Mouse (Mus musculus) gastrocnemius, adult 2 months (tissue): ENCODE results near the gene Hes1. TPM values are rescaled to one million over a fixed set of nuclear protein-coding genes. Genes with fewer than 3 reads are reported as not detected.
"Not testable (repeated sequence)": the region's sequence is repeated elsewhere in the genome, so short reads cannot be mapped to it uniquely, and the experiment has no call there.

ENCODE experiments used
- DNase-seq: peaks from one replicate; pipeline ENCODE4 v3.0.0; 2022
- H3K27ac ChIP-seq: fragments of 200-600 bp; 2 replicates; pipeline ENCODE4 v1.8.1; 2022; ENCODE audit warnings: mild to moderate bottlenecking
- H3K4me3 ChIP-seq: fragments of 200-600 bp; 2 replicates; pipeline ENCODE4 v1.8.1; 2022; ENCODE audit warnings: mild to moderate bottlenecking, moderate library complexity
- CTCF ChIP-seq: fragments of 200-600 bp; IDR thresholded peaks from 2 replicates; pipeline ENCODE4 v1.8.1; 2022; ENCODE audit warnings: antibody characterized with exemption, mild to moderate bottlenecking, moderate library complexity
- intact Hi-C: fragments of 180-260 bp; cut with DNase I; formaldehyde crosslinking; loops from one replicate; pipeline ENCODE4 v1.15.1; 2025
- total RNA-seq, 2 experiments: library from RNA; stranded (reverse); gene quantifications; 2 replicates each; pipeline ENCODE4 v1.2.3; 2021

Hes1 gene
- total RNA-seq, 2 experiments from 2014 or later: 9.5 to 11.1 TPM

GRCm38 (mm10) chr16:30096050-30096449, 31.9 kb downstream of the Hes1 start:
- DNase-seq: no peak
- peak overlapping the region; percentile 76 for H3K27ac ChIP-seq
- TF ChIP-seq CTCF: no peak
- H3K4me3 ChIP-seq: peak overlapping the region; percentile 9; the same call in 1 of the 2 replicates
- intact Hi-C loops: loop anchor here (5.0 kb wide), 1 partner anchor 76 kb away; no protein-coding TSS in a partner anchor

GRCm38 (mm10) chr16:30096475-30096874, 32.3 kb downstream of the Hes1 start:
- Histone ChIP-seq H3K27ac (peak overlapping the region; percentile 76), H3K4me3 (peak overlapping the region; percentile 9)
- intact Hi-C loops: loop anchor here (5.0 kb wide), 1 partner anchor 76 kb away; no protein-coding TSS in a partner anchor
- peak; percentile 72 for DNase-seq
- no peak for TF ChIP-seq CTCF

- intact Hi-C loops: loop anchor here (5.0 kb wide), 1 partner anchor 73 kb away; no protein-coding TSS in a partner anchor
- TF ChIP-seq CTCF: no peak
- no peak for DNase-seq
- H3K4me3 ChIP-seq: no peak overlapping the region
- no peak overlapping the region for H3K27ac ChIP-seq
Measured at GRCm38 (mm10) chr16:30099124-30099523, 34.9 kb downstream of the Hes1 start.

GRCm38 (mm10) chr16:30102149-30102915, 38.1 kb downstream of the Hes1 start:
- DNase-seq: no peak
- Histone ChIP-seq H3K27ac (no peak overlapping the region), H3K4me3 (0 out of 2 replicates have a peak overlapping the region, but pooled peaks have one; percentile 15)
- intact Hi-C loops: no loop called here
- TF ChIP-seq CTCF: no peak

GRCm38 (mm10) chr16:30102982-30103381, 38.8 kb downstream of the Hes1 start:
- DNase-seq: no peak
- TF ChIP-seq CTCF: no peak
- no peak overlapping the region for H3K27ac ChIP-seq
- intact Hi-C loops: no loop called here
- H3K4me3 ChIP-seq: no peak overlapping the region

GRCm38 (mm10) chr16:30103495-30103894, 39.3 kb downstream of the Hes1 start:
- Histone ChIP-seq H3K27ac (no peak overlapping the region), H3K4me3 (no peak overlapping the region)
- intact Hi-C loops: no loop called here
- DNase-seq: no peak
- TF ChIP-seq CTCF: no peak

GRCm38 (mm10) chr16:30104363-30104762, 40.2 kb downstream of the Hes1 start:
- DNase-seq: no peak
- intact Hi-C loops: no loop called here
- Histone ChIP-seq H3K27ac (no peak overlapping the region), H3K4me3 (no peak overlapping the region)
- no peak for TF ChIP-seq CTCF

GRCm38 (mm10) chr16:30105476-30105875, 41.3 kb downstream of the Hes1 start:
- intact Hi-C loops: no loop called here
- no peak for DNase-seq
- Histone ChIP-seq H3K4me3 (no peak overlapping the region), H3K27ac (no peak overlapping the region)
- TF ChIP-seq CTCF: no peak

GRCm38 (mm10) chr16:30108167-30108566, 44.0 kb downstream of the Hes1 start:
- H3K27ac ChIP-seq, intact Hi-C loops, H3K4me3 ChIP-seq, DNase-seq: not testable (repeated sequence)

GRCm38 (mm10) chr16:30110466-30110865, 46.3 kb downstream of the Hes1 start:
- TF ChIP-seq CTCF: no peak
- intact Hi-C loops: loop anchor here (5.0 kb wide), 1 partner anchor 52 kb away; no protein-coding TSS in a partner anchor
- no peak overlapping the region for H3K4me3 ChIP-seq
- no peak overlapping the region for H3K27ac ChIP-seq
- DNase-seq: no peak

- no peak for DNase-seq
- no peak for TF ChIP-seq CTCF
- intact Hi-C loops: loop anchor here (5.0 kb wide), 1 partner anchor 51 kb away; no protein-coding TSS in a partner anchor
- no peak overlapping the region for H3K27ac ChIP-seq
- H3K4me3 ChIP-seq: no peak overlapping the region
Measured at GRCm38 (mm10) chr16:30111069-30111468, 46.9 kb downstream of the Hes1 start.

GRCm38 (mm10) chr16:30111566-30111965, 47.4 kb downstream of the Hes1 start:
- no peak for TF ChIP-seq CTCF
- no peak for DNase-seq
- H3K4me3 ChIP-seq: no peak overlapping the region
- no peak overlapping the region for H3K27ac ChIP-seq
- intact Hi-C loops: loop anchor here (5.0 kb wide), 1 partner anchor 51 kb away; no protein-coding TSS in a partner anchor

GRCm38 (mm10) chr16:30113170-30113569, 49.0 kb downstream of the Hes1 start:
- H3K4me3 ChIP-seq: no peak overlapping the region
- no peak overlapping the region for H3K27ac ChIP-seq
- no peak for DNase-seq
- intact Hi-C loops: loop anchor here (5.0 kb wide), 1 partner anchor 49 kb away; no protein-coding TSS in a partner anchor
- TF ChIP-seq CTCF: no peak
